Mouse (Mus musculus) lung, postnatal 0 days (tissue): ENCODE measurements around the gene Sgpp2.

Experiments
- CTCF ChIP-seq: IDR thresholded peaks from 2 replicates; pipeline ENCODE4 v1.5.1; 2016; ENCODE audit warnings: antibody characterized with exemption, mild to moderate bottlenecking
- EP300 ChIP-seq: IDR thresholded peaks from 2 replicates; pipeline ENCODE4 v1.6.1; 2016; ENCODE audit warnings: antibody characterized with exemption, mild to moderate bottlenecking, control low read depth

- no peak for TF ChIP-seq CTCF
- no peak for TF ChIP-seq EP300
Observed at GRCm38 (mm10) chr1:78324044-78324443, 13.9 kb downstream of the Sgpp2 start.
